Mouse (Mus musculus): ENCODE measurements around the gene Zc3h10.

Gene Zc3h10

GRCm38 (mm10) chr10:128547361-128548032, at the start of gene Zc3h10:
Gene Zc3h10, minus strand, starts transcription at chr10:128547774.
- DNase-seq (ENCODE audit: extremely low spot score), result peak; percentile 94

GRCm38 (mm10) chr10:128592797-128593196, 45.2 kb upstream of the Zc3h10 start:
- DNase-seq (ENCODE audit: extremely low spot score), result no peak

GRCm38 (mm10) chr10:128591436-128591835, 43.9 kb upstream of the Zc3h10 start:
- no peak for DNase-seq (ENCODE audit: extremely low spot score)

- DNase-seq (ENCODE audit: extremely low spot score), result peak; percentile 81
These were observed 42.7 kb upstream of the Zc3h10 start for GRCm38 (mm10) chr10:128590193-128590690.

GRCm38 (mm10) chr10:128589464-128590192, 42.1 kb upstream of the Zc3h10 start, which contains the start of gene Erbb3:
Gene Erbb3, minus strand, starts transcription at chr10:128589652.
- peak; percentile 70 for DNase-seq (ENCODE audit: extremely low spot score)

GRCm38 (mm10) chr10:128588775-128589463, 41.3 kb upstream of the Zc3h10 start:
- DNase-seq (ENCODE audit: extremely low spot score), result peak; percentile 15

GRCm38 (mm10) chr10:128588136-128588535, 40.6 kb upstream of the Zc3h10 start:
- no peak for DNase-seq (ENCODE audit: extremely low spot score)

GRCm38 (mm10) chr10:128587697-128588096, 40.1 kb upstream of the Zc3h10 start:
- DNase-seq (ENCODE audit: extremely low spot score), result no peak

GRCm38 (mm10) chr10:128587120-128587519, 39.5 kb upstream of the Zc3h10 start:
- no peak for DNase-seq (ENCODE audit: extremely low spot score)

GRCm38 (mm10) chr10:128586546-128586945, 39.0 kb upstream of the Zc3h10 start:
- no peak for DNase-seq (ENCODE audit: extremely low spot score)

- DNase-seq (ENCODE audit: extremely low spot score), result peak; percentile 14
These were observed 36.8 kb upstream of the Zc3h10 start for GRCm38 (mm10) chr10:128584386-128584785.

GRCm38 (mm10) chr10:128583644-128584043, 36.1 kb upstream of the Zc3h10 start:
- DNase-seq (ENCODE audit: extremely low spot score), result no peak

GRCm38 (mm10) chr10:128579731-128580130, 32.2 kb upstream of the Zc3h10 start:
- no peak for DNase-seq (ENCODE audit: extremely low spot score)

- DNase-seq (ENCODE audit: extremely low spot score), result no peak
These were observed 31.7 kb upstream of the Zc3h10 start for GRCm38 (mm10) chr10:128579298-128579697.

GRCm38 (mm10) chr10:128578330-128578729, 30.8 kb upstream of the Zc3h10 start:
- no peak for DNase-seq (ENCODE audit: extremely low spot score)

GRCm38 (mm10) chr10:128575063-128575462, 27.5 kb upstream of the Zc3h10 start:
- DNase-seq (ENCODE audit: extremely low spot score), result no peak

GRCm38 (mm10) chr10:128565788-128566531, 18.4 kb upstream of the Zc3h10 start, which contains the start of gene Pa2g4:
Gene Pa2g4, minus strand, starts transcription at chr10:128565987.
- DNase-seq (ENCODE audit: extremely low spot score), result peak; percentile 100

- DNase-seq (ENCODE audit: extremely low spot score), result peak; percentile 61
These were observed 17.7 kb upstream of the Zc3h10 start for GRCm38 (mm10) chr10:128565206-128565787.

- no peak for DNase-seq (ENCODE audit: extremely low spot score)
These were observed 16.0 kb upstream of the Zc3h10 start for GRCm38 (mm10) chr10:128563544-128563943.

GRCm38 (mm10) chr10:128556963-128557362, 9.4 kb upstream of the Zc3h10 start:
- DNase-seq (ENCODE audit: extremely low spot score), result no peak

GRCm38 (mm10) chr10:128556286-128556685, 8.7 kb upstream of the Zc3h10 start:
- no peak for DNase-seq (ENCODE audit: extremely low spot score)
